Mouse (Mus musculus): ENCODE data around the gene Thsd4. TPM values are rescaled to one million over a fixed set of nuclear protein-coding genes. Genes with fewer than 3 reads are reported as not detected.
"Not testable (repeated sequence)": the region's sequence is repeated elsewhere in the genome, so short reads cannot be mapped to it uniquely, and the experiment has no call there.

The Thsd4 gene
- total RNA-seq, 2 experiments from 2014 or later = not detected

DNA sequence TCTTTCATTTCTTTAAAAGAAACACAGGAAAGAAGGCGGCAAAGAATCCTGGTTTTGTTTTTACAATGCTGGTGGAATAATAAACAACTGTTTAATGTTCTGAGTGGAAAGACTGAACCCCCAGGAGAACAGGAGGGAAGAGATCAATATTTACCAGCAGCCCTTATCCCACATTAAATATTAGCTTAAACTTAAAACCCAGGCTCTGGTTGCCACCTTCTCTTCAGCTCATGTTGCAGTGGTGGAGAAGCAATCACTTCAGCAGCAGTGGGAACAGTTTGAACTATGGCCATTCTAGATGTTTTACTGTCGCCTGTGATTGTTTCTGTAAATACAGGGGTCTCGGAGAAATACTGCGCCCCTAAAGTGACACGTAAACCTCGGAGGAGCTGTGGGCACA lies 341.7 kb downstream of the Thsd4 start:
- ATAC-seq (replicated peaks; ENCODE audit: poor library complexity, severe bottlenecking) = no peak

DNA sequence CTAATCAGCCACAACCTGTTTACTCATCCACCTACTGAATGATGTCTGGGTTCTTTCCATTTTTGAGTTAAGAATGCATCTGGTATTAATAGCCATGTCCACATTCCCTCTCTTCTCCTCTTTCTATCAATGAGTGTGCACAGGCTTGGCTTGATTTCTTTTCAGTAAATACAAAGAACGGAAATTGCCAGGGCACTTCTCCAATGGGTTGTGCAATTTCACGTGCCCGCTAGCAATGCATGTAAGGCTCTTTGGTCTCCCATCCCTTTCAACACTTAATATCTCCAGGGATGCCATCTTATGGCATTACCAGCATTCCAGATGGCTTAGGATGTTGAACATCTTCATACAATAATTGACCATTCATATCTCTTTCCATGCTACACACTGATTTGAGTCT lies 345.5 kb downstream of the Thsd4 start:
- no peak for ATAC-seq (replicated peaks; ENCODE audit: poor library complexity, severe bottlenecking)

DNA sequence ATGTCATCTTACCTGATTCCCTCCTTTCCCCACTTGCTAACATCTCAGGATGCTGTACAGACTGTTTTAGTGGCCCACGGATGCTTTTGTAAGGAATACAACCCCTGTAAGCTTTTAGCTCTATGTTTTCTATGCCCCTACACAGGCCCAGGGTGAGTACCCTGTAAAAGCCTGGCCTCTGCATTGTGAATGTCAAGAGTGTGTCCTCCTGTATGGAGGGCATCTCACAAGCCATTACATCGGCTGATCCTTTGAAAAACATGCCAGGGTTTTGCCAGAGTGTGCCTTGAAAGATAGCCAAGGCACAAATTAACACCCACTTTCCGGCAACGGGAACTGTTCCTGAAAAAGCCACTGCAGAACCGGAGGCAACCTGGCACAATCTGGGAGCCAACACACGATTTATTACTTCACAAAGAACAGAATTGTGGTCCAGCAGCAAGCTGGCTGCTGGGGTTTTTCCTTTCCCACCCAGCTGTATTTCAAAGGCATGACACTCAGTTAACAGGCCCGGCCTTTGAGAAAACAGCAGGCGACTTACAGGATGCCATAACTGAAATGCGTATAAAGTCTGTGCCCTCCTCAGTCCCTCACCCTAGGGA lies 349.3 kb downstream of the Thsd4 start:
- ATAC-seq (replicated peaks; ENCODE audit: poor library complexity, severe bottlenecking) = not testable (repeated sequence)

DNA sequence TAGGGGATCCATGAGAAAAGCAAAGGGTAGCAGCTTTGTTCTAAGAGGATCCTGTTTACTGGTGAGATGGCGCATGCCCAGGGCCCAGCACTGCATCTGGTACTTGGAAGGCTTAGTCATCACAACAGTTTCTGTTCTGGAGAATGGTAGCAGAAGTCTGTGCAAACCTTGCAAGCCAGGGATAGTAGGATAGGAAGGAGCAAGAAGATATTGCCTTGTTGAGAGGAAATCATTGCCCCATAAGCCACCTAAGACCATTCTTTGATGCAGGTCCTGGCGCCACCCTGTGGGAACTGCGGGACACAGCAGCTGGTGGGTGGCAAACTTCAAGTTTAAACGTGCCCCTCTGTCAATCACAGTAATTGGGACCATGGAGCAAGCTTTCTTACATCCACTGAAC lies 354.9 kb downstream of the Thsd4 start:
- no peak for ATAC-seq (replicated peaks; ENCODE audit: poor library complexity, severe bottlenecking)

DNA sequence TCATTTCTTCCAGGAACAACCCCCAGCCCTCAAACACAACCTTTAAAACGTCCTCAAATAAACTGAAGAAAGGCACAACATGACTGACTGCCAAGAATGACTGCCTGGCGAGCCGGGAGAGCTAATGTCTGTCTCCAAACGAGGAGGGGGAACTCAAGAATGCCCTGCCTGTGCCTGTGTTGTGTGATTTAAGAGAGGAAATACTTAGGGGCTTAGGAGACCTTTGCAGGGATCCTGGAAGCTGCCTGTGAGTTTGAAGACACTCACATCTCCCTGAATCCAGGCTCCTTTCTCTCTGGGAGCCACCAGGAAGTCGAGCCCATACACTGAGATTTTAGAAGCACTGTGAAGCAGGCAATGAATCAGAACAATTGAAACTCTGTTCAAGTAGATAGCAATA lies 361.0 kb downstream of the Thsd4 start:
- no peak for ATAC-seq (replicated peaks; ENCODE audit: poor library complexity, severe bottlenecking)

DNA sequence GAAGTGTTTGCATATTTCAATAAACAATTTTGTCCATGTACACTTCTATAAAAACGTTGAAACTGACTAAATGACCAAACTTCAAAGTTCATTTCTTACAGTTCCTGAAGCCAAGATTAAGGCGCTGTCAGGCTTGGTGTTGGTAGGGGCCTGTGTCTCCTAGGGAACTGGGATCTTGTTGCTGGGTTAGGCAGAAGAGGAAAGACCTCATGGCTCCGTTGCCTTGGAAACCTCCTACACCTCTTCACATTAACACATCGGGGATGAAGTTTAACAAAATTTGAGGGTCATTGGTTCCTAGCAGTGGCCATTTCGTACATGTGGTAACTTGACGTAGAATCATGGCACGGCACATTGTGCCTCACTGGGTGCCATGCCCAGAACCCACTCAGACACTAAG lies 361.7 kb downstream of the Thsd4 start:
- ATAC-seq (replicated peaks; ENCODE audit: poor library complexity, severe bottlenecking) = no peak

DNA sequence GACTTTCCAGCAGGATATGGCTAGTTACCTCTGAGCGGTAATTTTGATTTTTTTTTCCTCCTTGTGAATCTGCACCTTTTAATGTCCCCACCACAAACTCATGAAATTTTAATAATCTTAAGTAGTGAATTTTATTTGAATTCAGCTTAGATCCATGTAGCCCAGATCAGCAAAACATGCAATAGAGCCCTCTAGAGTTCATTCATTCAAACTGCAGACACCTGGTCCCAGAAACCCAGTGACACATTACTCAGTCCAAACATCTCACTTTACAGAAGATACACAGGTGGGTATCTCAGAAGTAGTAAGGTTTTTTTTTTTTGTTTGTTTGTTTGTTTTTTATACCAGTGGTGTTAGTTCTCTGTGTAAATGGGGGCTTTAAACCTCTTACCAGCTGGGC lies 368.9 kb downstream of the Thsd4 start:
- ATAC-seq (replicated peaks; ENCODE audit: poor library complexity, severe bottlenecking) = no peak

DNA sequence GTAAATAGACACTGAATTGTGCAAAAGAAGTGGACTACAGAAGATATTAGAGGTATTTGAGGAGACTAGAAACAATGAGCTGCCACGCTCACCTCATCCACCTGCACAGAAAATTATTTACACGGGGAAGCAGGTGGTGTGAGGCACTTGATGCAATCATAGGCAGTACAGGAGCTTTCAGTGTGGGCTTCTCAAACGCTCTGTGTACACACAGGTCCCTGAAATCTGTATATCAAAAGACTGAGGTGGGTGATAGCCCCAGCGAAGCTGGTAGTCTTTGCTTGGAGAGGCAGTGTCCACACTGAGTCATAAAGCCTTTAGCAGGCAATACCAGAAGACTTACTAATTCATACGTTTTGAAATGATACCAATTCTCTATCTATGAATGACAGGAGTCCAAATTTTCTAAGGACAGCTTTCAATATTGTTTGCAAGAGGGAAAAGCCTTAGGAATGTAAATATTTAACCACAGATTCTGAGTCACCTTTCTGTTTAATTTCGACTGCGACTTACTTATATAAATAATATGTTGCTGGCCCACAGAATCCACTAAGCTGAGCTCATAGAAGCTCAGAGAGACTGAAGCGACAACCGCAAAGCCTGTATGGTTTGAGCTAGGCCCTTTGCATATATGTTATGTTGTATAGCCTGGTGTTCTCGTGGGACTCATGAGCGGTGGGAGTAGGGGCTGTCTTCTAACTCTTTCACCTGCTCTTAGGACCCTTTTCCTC lies 369.8 kb downstream of the Thsd4 start:
- ATAC-seq (replicated peaks; ENCODE audit: poor library complexity, severe bottlenecking) = no peak

DNA sequence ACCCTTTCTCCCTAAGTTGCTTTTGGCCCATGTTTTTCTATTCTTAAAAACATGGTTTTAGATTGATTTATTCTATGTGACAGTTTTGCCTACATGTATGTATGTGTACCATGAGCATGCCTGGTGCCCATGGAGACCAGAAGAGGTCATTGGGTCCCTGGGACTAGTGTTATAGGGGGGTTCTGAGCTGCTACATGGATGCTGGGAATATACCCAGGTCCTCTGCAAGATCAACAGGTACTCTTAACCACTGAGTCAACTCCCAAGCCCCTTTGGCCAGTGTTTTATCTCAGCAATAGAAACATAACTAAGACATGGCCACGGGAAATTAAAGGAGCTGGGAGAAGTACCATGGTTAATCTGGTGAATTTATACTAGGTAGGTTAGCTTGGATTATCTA lies 371.3 kb downstream of the Thsd4 start:
- ATAC-seq (replicated peaks; ENCODE audit: poor library complexity, severe bottlenecking) = no peak

DNA sequence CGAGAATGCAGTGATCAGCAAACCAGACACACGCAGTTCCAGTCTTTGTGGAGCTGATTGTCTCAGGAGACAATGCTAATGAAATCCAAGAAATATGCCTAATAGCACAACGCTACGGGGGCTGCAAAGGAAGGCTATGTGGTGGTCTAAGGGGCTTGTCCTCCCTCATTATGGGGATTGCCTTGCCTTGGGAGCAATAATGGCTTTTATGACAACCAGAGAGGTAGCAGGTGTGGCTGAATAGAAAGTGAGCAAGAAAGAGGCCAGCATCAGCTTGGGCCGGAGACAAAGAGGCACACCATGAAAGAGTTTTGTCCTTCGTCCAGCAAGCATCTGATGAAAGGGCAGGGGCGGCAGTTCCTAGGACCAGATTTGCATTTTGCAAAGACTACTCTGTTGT lies 372.9 kb downstream of the Thsd4 start:
- ATAC-seq (replicated peaks; ENCODE audit: poor library complexity, severe bottlenecking) = no peak

DNA sequence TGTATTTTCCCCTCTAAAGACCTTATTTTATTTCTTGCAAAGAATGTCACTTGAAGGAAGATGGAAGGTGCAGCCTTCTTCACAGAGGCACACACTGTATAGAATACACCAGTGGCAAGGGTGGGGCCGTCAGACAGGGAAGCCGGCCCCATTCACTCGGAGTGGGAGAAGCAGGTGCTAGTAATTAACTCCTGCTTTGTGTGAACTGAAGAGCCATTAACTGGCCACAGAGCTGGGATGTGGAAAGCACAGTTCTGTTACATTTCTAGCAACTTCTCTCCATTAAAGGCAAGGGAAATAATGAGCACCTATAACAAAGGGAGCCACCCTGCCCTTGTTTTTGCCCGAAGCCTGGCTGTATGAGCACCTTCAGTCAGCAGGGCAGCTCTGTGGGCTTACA lies 374.4 kb downstream of the Thsd4 start:
- ATAC-seq (replicated peaks; ENCODE audit: poor library complexity, severe bottlenecking) = no peak

DNA sequence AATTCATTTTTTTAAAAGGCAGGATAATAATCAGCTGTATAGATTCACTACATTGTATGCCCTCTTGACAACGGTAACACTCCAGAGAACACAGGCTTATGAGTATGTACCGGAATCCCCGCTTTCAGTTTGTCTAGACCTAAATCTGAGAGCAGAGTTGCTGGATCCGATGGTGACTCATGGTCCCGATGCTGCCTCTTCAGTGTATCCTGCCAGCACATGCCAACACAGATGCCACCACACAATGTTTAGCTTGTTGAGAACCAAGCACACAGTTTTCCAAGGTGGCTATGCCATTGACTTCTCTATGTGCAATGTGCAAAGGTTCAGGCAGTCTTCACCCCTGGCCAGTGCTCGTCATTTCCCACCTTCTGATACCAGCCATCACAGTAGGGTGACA lies 378.0 kb downstream of the Thsd4 start:
- ATAC-seq (replicated peaks; ENCODE audit: poor library complexity, severe bottlenecking) = no peak

DNA sequence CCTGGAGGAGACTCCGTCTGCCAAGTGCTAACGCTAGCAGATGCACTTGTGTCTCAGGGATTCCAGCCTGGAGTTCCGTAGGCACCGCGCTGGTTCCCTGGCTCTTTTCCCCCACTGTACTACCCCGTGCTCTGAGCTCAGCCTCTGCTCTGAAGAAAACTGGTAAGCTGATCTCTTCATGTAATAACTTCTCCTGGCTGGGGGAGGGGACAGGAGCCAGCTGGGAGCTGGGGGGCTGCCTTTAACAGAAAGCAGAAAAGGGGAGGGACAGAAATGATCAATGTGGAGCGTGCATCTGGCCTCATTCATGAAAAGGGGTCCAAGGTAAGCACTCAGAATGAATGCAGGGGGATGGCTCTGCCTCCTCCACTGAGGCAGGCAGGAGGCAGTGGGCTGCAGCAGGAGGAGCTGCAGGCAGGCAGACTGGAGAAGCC lies 380.7 kb downstream of the Thsd4 start:
- ATAC-seq (replicated peaks; ENCODE audit: poor library complexity, severe bottlenecking) = no peak

DNA sequence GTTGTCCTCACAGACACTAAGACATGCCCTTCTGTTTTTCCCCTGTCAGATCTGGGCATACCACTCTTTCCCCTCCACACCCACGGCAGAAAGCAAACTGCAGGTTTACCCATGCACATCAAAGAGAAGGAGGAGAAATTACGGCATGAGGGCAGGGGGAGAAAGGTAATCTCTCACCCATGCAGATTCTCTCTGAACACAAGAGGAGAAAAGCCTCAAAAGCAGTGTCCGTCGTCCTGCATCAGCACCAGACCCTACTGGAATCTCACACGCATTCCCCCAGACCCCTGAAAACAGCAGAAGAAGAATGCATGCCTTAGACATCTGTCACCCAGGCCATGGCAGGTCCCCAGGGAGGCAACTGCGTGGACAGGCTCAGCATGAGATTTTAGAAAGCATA lies 381.4 kb downstream of the Thsd4 start:
- no peak for ATAC-seq (replicated peaks; ENCODE audit: poor library complexity, severe bottlenecking)

DNA sequence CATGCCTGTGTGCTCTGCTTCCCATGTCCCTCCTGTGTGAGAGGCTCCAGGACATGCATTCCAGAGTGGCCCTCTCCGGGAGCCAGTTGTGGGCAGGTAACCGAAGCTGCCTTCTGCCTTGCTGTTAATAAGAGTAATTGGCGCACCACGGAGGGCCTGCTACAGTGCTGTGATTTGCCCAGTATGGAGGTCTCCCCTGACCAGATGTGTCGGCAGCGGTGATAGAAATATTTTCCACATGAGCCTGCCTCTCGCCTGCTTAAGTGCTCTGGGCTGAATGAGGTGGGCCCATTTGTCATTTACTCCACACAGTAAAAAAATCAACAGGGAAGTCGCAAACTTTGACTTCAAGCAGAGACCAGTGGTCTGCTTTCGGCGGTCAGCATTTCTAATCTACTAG lies 382.4 kb downstream of the Thsd4 start:
- no peak for ATAC-seq (replicated peaks; ENCODE audit: poor library complexity, severe bottlenecking)

DNA sequence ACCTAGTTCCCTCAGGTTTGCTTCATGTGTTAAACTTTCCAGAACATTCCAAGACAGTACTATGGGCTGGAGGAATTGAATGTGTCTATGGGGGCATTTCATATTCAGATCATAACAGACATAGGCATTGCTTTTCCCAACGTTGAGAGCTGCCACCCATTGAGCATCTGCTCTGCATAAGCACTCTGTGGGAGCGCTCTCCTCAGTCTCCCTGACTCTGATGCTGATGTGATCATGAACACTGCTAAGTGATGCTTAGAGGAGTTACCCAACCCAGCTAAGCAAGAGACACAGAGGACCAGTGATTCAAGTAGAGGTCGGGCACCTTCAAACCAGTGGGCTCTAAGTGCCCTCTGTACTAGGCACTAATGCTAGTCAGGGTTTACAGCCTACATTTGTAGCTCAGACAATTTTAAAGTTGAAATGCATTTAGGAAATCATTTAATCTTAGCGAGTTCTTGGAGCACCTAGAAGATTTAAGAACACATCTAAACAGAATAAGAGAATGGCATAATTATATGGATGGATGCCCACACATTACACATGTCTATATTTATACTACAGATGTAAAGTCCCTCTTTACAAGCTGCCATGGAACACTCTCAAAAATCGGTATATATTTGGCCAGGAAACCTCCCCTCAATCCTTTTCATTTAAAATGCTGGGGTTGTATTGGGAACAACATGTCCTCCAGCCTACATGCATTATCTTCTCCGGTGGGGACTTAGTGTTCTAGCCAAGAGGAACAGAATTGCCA lies 392.4 kb downstream of the Thsd4 start:
- ATAC-seq (replicated peaks; ENCODE audit: poor library complexity, severe bottlenecking) = no peak

DNA sequence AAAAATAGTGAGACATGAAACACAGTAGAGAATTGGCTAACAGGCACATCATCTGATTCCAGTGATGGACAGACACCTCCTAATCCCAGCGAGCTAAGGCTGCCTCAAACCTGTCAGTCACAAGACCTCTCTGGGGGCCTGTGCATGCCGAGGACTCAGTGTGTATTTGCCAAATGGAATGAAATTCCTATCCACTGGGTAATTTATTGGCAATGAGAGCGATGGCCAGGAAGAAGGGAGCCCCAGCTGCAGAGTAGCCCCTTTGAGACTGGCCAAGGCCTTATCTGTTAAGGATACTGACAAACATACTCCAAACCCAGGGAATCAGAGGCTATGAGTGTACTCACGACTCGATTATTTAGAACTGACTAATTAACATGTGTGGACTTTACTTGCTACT lies 394.9 kb downstream of the Thsd4 start:
- no peak for ATAC-seq (replicated peaks; ENCODE audit: poor library complexity, severe bottlenecking)

DNA sequence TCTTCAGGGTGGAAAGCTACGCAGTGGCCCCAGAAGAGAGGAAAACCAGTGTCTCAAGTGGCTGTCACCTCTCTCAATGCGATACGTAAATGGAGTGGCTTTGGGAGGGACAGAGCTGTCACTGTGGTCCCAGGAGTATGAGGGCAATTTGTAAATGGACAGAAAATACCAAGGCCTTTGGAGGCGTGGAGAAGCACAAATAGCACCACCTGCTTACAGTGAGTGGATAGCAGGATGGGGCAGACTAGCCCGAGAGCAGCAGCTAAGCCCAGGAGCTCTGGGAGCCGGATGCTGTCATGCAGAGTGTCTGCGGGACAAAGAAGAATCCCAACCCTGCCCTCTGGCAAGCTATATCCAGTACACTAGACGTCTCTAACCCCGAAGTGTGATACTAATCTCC lies 397.7 kb downstream of the Thsd4 start:
- ATAC-seq (replicated peaks; ENCODE audit: poor library complexity, severe bottlenecking) = no peak

DNA sequence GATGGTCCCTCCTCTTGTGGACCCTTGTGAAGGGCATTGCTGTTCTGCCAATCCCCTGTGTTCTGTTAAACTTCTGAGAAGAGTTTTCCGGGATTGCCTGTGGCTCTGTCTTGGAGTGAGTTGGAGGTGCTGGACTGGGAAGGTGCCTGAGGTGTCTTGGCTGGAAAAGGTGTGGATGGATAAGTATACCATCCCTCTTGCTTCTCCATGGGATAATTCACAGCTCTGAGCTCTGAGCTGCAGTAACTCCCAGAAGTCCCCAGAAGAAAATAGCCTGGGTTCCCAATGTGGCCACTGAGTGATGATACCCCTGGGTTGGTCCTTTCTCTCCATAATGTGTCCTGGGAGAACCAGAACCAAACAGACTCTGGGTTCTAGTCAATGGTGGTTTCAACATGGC lies 398.8 kb downstream of the Thsd4 start:
- no peak for ATAC-seq (replicated peaks; ENCODE audit: poor library complexity, severe bottlenecking)

DNA sequence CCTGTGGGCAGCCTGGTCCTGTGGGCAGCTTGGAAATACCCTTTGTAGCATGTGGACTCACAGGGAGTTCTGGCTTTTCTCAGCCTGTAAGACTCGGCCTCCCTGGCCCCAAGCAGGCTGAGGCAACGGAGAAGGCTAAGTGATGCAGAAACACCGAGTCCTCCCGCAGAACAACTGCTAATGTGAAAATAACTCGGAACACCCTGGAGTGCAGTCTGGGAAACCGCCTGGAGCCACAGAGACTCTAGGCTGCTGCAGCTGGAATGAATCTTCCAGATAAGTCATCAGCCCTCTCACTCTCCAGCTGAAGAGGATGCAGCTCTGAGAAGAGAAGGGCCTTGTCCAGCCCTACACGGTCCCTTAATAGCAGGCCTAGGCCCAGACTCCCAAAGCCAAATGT lies 402.0 kb downstream of the Thsd4 start:
- no peak for ATAC-seq (replicated peaks; ENCODE audit: poor library complexity, severe bottlenecking)

DNA sequence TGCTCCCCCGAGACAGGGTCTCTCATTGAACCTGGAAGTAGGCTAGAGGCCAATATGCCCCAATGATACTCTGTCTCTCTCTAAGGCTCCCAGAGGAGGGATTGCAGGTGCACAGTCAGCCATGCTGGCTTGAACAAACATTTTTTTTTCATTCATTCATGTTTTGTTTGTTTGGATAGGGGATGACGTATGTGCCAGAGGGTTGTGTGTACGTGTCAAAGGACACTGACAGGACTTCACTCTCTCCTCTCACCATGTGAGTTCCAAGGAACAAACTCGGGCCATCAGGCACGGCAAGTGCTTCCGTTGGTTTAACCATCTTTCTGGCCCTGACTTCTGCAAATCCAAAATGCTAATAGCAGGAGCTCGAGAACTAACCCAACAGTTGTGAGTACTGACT lies 404.0 kb downstream of the Thsd4 start:
- no peak for ATAC-seq (replicated peaks; ENCODE audit: poor library complexity, severe bottlenecking)

Measured in granulocyte monocyte progenitor cell, adult 5-6 weeks (primary cell).